Mouse (Mus musculus) regulatory T cell (primary cell): ENCODE measurements around the gene Krt18.

Experiments used
- in situ Hi-C: fragments of 300-600 bp; cut with MboI, MseI; formaldehyde crosslinking; loops from one replicate; pipeline ENCODE4 v1.15.1; 2025; ENCODE audit warnings: high pct_unique_total_duplicates

Gene Krt18

GRCm38 (mm10) chr15:102010569-102011245 is 17.3 kb upstream of the Krt18 start:
- in situ Hi-C loops: no loop called here

DNA sequence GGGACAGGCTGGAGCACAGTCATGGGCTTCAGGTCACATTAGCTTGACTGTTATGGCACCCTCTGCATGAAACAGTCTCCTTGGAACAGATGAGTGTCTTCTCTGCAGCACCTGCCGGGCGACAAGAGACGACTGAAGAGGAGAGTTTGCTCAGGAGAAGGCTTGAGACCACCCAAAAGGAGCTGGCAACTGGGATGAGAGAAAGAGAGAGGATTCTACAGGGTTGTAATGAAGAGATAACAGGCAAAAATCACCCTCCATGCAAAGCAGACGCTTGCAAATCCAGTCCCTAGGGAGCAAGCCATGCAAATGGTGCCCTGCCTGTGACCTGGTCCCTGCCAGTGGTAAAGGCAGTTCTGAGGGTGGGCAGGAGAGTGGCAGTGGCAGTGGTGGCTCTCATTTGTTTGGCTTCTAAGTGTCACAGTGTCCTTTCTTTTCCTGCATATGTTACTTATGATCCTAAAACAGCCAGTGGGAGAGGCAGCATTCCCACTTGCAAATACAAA is 15.7 kb upstream of the Krt18 start:
- in situ Hi-C loops: no loop called here

- in situ Hi-C loops: no loop called here
Observed at GRCm38 (mm10) chr15:102013651-102014050, 14.3 kb upstream of the Krt18 start.

DNA sequence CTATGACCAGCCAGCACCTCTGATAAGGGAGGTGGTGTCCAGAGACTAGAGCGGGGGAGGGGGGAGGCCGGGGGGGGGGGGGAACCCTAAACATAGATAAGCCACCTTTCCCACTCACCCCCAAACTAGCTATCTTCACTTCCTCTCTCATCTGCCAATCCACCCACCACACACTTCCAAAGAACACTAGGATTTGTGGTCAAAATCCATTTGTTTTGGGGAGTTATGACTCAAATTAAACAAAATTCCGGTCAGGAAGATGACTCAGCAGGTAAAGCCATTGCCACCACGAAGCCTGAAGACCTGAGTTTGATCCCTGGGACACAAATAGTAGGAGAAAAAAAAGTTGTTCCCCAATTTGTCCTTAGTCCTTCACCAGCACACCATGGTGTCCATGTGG is 13.1 kb upstream of the Krt18 start:
- in situ Hi-C loops: no loop called here

DNA sequence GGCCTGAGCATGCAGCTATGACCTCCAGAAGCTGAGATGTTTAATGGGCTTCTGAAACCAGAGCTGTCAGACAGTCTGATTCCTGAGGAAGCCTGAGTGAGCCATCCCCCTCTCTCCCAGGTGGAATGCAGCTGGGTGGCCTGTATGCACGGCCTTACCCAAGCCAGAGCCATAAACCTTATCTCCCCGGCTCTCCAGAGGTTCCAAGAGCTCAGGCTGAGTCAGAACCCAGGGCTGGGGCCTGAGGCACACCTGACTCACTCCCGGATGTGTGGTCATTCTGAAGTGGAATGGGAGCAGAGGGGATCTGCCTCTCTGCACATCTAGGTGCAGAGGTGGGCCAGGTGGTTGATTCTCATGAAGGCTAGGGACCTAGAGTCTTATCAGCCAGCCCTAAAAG is 11.9 kb upstream of the Krt18 start:
- in situ Hi-C loops: no loop called here

- in situ Hi-C loops: no loop called here
Observed at GRCm38 (mm10) chr15:102016787-102017186, 11.2 kb upstream of the Krt18 start.

DNA sequence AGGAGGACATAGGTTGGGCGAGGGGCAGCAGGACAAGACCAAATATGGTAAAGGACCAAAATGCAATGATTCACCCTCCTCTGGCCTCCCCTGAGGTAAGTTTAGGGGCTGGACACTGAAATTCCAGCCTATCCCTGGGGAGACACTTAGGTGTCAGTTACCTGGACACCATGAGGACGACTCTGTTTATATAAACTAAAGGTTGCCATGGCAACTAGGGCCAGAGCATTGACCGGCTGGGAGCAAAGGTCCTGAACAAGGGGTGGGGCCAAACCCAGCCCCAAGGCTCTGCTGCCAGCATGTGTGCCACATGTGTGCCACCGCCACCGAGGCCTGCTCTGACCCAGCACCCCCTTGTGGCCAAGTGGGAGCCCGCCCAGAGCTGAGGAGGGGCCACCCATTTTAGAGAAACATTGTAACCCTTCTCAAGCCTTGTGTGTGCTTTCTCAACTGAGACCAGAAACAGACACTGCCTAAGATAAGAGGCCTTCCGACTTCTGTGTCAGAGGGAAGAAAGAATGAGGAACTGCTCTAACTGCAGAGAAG is 10.0 kb upstream of the Krt18 start:
- in situ Hi-C loops: no loop called here

GRCm38 (mm10) chr15:102022481-102022880 is 5.5 kb upstream of the Krt18 start:
- in situ Hi-C loops: no loop called here

DNA sequence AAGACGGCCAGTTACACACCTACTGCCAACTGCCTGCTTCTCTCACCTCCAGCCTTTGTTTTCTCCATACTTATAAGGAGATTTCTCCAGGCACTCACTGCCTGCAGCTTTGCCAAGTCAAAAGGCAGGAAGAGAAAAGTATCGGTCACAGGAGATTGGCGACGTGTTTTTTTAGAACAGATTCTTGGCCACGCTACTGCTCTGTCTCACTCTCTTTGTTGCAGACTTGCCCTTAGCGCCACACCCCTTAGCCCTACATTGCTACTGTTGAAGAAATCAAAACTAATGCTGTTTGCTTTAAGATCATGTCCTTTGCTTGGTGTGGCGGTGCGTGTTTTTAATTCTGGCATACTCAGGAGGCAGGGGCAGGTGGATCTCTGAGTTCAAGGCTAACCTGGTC is 4.1 kb upstream of the Krt18 start:
- in situ Hi-C loops: no loop called here

GRCm38 (mm10) chr15:102025136-102025872 is 2.7 kb upstream of the Krt18 start:
- in situ Hi-C loops: no loop called here

GRCm38 (mm10) chr15:102026430-102026829 is 1.6 kb upstream of the Krt18 start:
- in situ Hi-C loops: no loop called here

DNA sequence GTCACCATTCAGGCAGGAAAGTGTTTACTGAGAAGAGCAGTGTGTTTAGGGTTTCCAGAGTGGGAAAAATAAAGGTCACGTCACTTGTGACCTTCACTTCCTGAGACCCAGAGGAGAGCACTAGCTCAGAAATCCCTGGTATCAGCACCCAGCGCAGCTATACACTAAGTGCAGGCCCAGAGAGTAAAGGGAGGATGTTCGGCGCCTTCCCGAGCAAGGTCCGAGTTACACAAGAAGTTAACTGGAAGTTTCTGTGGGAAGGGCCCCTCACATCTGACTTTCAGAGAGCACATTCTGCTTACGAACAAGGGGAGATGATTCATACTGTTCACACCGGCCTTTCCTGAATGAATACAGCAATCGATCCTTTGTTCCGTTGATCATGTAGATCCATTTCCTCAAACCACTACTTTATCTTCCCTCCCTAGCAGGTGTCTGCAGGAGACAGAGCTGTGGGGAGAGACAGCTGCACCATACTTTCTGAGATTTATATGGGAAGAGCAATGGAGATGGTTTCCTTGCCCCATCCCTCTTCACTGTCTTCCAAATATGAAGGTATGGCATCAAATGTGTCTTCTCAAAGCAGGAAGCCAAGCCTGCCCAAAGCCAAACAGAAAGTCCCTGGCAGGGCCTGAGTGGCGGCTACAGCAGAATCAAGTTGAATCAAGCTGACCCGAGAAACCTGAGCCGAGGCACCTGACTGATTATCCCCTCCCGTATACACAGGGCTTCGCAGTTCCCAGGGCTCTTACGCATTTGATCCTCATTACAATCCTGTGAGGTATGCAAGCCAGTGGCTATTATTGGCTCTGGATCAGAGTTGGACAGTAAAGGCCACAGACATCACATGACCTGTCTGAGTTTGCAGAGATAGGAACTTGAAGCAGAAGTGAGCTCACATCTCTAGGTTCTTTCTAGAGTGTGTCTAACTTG is 6.4 kb downstream of the Krt18 start:
- in situ Hi-C loops: no loop called here

GRCm38 (mm10) chr15:102040277-102040676 is 12.3 kb downstream of the Krt18 start:
- in situ Hi-C loops: no loop called here

- in situ Hi-C loops: no loop called here
Observed at GRCm38 (mm10) chr15:102041951-102042350, 14.0 kb downstream of the Krt18 start.

- in situ Hi-C loops: no loop called here
Observed at GRCm38 (mm10) chr15:102044745-102045144, 16.8 kb downstream of the Krt18 start.

GRCm38 (mm10) chr15:102045691-102046090 is 17.7 kb downstream of the Krt18 start:
- in situ Hi-C loops: no loop called here

- in situ Hi-C loops: no loop called here
Observed at GRCm38 (mm10) chr15:102048006-102048405, 20.0 kb downstream of the Krt18 start.

- in situ Hi-C loops: loop anchor here (10.0 kb wide), 1 partner anchor 505 kb away; no protein-coding TSS in a partner anchor
Observed at GRCm38 (mm10) chr15:102049871-102050270, 21.9 kb downstream of the Krt18 start.

GRCm38 (mm10) chr15:102051920-102052683 is 24.1 kb downstream of the Krt18 start:
- in situ Hi-C loops: loop anchor here (10.0 kb wide), 1 partner anchor 507 kb away; no protein-coding TSS in a partner anchor

GRCm38 (mm10) chr15:102056495-102057174 is 28.7 kb downstream of the Krt18 start:
- in situ Hi-C loops: loop anchor here (10.0 kb wide), 1 partner anchor 512 kb away; no protein-coding TSS in a partner anchor
